Mouse (Mus musculus) heart, postnatal 0 days (tissue): ENCODE data around the gene Adarb1.

Experiments
- CTCF ChIP-seq: IDR thresholded peaks from 2 replicates; pipeline ENCODE4 v1.5.1; 2016; ENCODE audit warnings: antibody characterized with exemption, control low read depth, low read depth
- EP300 ChIP-seq: IDR thresholded peaks from 2 replicates; pipeline ENCODE4 v1.6.1; 2016; ENCODE audit warnings: antibody characterized with exemption, low read depth

GRCm38 (mm10) chr10:77290624-77291366 lies 127.3 kb downstream of the Adarb1 start:
- TF ChIP-seq CTCF (no peak), EP300 (no peak)
